Mouse (Mus musculus) kidney, embryonic 16.5 days (tissue): ENCODE measurements around the gene Prr36. TPM values are rescaled to one million over a fixed set of nuclear protein-coding genes. Genes with fewer than 3 reads are reported as not detected.

Experiments used
- ATAC-seq: fragments of 200-750 bp; cut with Nextera tagmentation; 2 replicates; pipeline ENCODE4 v1.8.0; 2017; ENCODE audit warnings: moderate TSS enrichment; ENCODE audit not compliant: low FRiP score, low TSS enrichment
- H3K27ac ChIP-seq: fragments of 300-500 bp; sonication (generic); 2 replicates; pipeline ENCODE4 v1.5.1; 2014; ENCODE audit warnings: low read length
- H3K27me3 ChIP-seq: fragments of 300-500 bp; sonication (generic); 2 replicates; pipeline ENCODE4 v1.6.1; 2014; ENCODE audit warnings: low read length, control low read depth, mixed read lengths; ENCODE audit not compliant: insufficient read depth
- H3K36me3 ChIP-seq: fragments of 300-500 bp; sonication (generic); 2 replicates; pipeline ENCODE4 v1.6.1; 2014; ENCODE audit warnings: low read length, control low read depth, mixed read lengths; ENCODE audit not compliant: insufficient read depth
- H3K4me1 ChIP-seq: fragments of 300-500 bp; sonication (generic); 2 replicates; pipeline ENCODE4 v1.6.1; 2014; ENCODE audit warnings: low read length, control low read depth, mixed read lengths; ENCODE audit not compliant: insufficient read depth
- H3K4me2 ChIP-seq: fragments of 300-500 bp; sonication (generic); replicated peaks from 2 replicates; pipeline ENCODE4 v1.6.1; 2014; ENCODE audit warnings: low read depth, low read length
- H3K4me3 ChIP-seq: fragments of 300-500 bp; sonication (generic); 2 replicates; pipeline ENCODE4 v1.5.1; 2014; ENCODE audit warnings: mild to moderate bottlenecking, low read length
- H3K9ac ChIP-seq: fragments of 300-500 bp; sonication (generic); replicated peaks from 2 replicates; pipeline ENCODE4 v1.6.1; 2014; ENCODE audit warnings: low read length
- H3K9me3 ChIP-seq: fragments of 300-500 bp; sonication (generic); 2 replicates; pipeline ENCODE4 v1.6.1; 2016; ENCODE audit warnings: low read length, control low read depth
- WGBS: fragments of 180-500 bp; shearing (Covaris S2); extraction: QIAGEN DNeasy Blood & Tissue Kit; methylation state at CpG from one replicate; pipeline ENCODE4 v1.1.7; 2014; 5-methylcytosine and 5-hydroxymethylcytosine counted together
- polyA plus RNA-seq: library from polyadenylated mRNA; unstranded; fragments of >200 nt; fragmentation: Nextera tagmentation; extraction: Ambion mirVana; gene quantifications from 2 replicates; pipeline ENCODE4 v1.2.1, GENCODE M21; 2015

Gene Prr36
- polyA plus RNA-seq, result 4.7 TPM in 2 replicates

DNA sequence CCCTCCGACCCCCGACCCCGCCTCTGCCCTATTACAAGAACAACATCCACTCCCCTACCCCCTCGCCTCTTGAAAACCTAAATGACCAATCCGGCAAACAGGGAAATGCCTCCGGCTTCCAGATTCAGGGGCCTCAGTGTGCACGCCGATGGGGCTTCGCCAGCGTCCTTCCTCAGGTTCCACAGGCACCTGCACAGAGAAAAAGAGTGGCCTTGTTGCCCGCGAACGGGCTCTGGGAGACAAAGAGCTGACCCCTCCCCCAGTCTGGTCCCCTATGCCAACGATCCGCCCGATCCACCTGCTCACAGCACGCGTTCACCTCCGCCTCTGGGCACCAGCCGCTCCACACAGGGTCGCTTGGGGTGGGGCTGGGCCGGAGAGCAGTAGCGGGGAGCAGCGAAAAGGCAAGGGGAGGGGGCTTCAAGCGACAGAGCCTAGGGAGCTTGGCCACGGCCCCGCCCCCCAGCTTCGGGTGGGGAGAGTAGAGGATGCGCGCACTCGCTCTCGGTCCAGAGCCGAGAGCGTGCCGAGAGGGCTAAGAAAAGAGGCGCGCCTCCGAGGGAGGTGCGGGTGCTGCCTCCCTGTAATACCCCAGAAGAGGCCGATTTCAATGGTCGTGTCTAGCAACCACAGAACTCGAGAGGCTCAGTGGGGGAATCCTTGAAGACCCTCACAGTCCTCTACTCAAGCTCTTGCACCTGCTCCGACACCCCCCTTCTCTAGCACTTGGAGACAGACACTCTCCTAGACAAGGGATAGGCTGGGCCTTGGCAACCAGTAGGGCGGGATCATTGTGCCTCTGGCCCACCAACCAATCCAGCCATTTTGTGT lies at the start of gene Prr36:
TSS of gene Prr36 (minus strand) at position 669 of the 831 bp plus-strand sequence.
- H3K27me3 ChIP-seq, result peaks cover 39% of the 10 kb centered on the region
- H3K27ac ChIP-seq, result no peak within 1 kb of the TSS
- WGBS, result 2% methylated on average over 44 of the region's 44 CpGs
- peak within 1 kb of the TSS; percentile 64 for H3K9ac ChIP-seq
- no peaks in the 10 kb centered on the region for H3K9me3 ChIP-seq
- ATAC-seq, result peak; percentile 60
- peak within 1 kb of the TSS; percentile 66 for H3K4me2 ChIP-seq
- no peaks in the 10 kb centered on the region for H3K36me3 ChIP-seq
- H3K4me1 ChIP-seq, result peaks cover 30% of the 10 kb centered on the region
- H3K4me3 ChIP-seq, result peak within 1 kb of the TSS; percentile 46

DNA sequence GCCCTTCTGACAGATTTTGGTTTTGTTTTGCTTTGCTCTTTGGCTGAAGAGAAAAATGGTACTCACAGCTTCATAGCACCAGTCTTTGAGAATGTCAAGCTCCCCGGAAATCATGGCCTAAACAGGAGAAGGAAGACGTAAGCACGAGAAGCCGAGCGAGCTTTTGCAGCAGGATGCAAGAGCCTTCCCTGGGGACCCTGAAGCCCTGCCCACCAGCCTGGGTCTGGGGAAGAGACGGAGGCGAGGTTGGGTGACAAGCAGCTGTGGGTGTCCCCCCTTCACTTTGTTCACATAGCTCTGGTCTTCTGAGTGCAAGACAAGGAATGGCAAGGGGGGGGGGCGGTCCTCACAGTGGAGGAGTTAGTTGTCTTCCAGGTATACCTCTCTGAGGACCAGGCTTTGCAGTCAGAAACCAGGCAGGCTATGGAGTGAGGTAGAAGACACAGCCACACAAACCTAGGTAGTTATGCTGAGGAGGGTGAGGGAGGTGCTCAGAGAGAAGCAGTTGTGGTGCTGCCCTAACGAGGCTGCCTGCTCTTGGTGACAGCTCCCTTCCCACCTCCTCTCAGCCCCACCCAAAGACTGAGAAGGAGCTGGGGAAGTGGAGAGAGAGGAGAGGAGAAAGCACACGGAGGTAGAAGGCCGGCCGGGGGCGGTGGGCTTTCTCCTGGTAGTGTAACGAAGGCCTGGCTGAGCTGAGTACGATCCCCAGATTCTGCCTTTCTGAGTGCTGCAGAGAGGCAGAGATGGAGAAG lies 48.1 kb upstream of the Prr36 start:
- 91% methylated on average over 15 of the region's 15 CpGs for WGBS
- no peaks in the 10 kb centered on the region for H3K9me3 ChIP-seq
- H3K27ac ChIP-seq, result no peak overlapping the region

DNA sequence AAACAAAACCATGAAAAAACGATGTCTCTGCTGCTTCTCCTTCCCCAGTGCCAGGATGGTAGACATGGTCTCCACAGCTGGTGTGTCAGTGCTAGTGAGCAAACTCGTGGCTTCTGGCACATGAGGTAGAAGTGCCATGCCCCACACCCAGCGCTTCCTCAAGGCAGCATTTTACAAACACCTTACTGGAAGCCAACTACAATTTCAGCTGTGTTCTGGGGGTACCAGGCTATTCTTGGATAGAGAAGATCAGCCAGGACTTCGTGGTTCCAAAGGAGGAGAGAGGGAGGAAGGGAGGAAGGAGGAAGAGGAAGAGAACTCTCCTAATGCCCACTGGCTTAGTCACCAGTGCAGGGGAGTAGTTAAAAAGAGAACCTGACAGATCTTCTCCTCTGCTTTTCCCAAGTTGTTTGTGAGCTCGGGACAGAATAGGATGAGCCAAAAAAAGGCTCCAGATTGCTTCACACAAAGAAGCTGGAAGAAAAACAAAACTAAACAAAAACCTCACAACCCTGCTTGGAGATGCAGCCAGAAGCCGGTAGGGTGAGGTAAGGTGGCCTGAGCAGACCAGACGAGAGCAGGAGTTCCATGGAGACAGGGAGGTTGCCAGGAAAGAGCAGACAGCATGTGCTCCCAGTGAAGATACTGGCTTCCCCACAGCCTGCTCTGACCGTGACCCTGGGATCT lies 46.0 kb upstream of the Prr36 start:
- Histone ChIP-seq H3K9me3 (no peaks in the 10 kb centered on the region), H3K27ac (no peak overlapping the region), H3K9ac (no peak overlapping the region), H3K4me3 (no peak overlapping the region), H3K4me1 (peaks cover 7% of the 10 kb centered on the region; the same call in 1 of the 2 replicates), H3K36me3 (peaks cover 77% of the 10 kb centered on the region), H3K4me2 (no peak overlapping the region), H3K27me3 (no peaks in the 10 kb centered on the region)
- ATAC-seq, result no peak
- 85% methylated on average over 8 of the region's 8 CpGs for WGBS

More for the DNA sequence above, 48.1 kb upstream of the Prr36 start:
- H3K4me2 ChIP-seq, result no peak overlapping the region
- H3K9ac ChIP-seq, result no peak overlapping the region
- no peaks in the 10 kb centered on the region for H3K27me3 ChIP-seq
- no peak for ATAC-seq
- no peaks in the 10 kb centered on the region for H3K4me1 ChIP-seq
- no peak overlapping the region for H3K4me3 ChIP-seq
- H3K36me3 ChIP-seq, result peaks cover 85% of the 10 kb centered on the region

DNA sequence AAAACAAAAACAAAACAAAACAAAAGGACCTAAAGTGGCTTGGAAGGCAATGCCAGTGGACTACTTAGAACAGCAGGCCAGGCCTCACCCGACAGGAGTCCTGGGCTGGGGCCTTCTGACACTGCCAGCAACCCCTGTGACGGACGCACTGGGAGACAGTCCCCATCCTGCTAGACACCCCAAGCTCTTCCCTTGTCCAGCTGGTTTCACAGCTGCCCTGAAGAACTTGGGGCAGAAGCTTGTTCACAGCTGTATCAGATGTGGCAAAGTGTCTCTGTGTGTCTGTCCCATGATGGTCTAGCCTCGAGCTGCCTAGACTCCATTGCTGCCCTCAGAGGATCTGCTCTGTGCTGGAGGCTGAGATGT lies 42.5 kb upstream of the Prr36 start:
- H3K27ac ChIP-seq, result peak overlapping the region; percentile 61
- peak overlapping the region; percentile 49; the same call in 1 of the 2 replicates for H3K9ac ChIP-seq
- H3K9me3 ChIP-seq, result no peaks in the 10 kb centered on the region
- 81% methylated on average over 4 of the region's 4 CpGs for WGBS
- no peaks in the 10 kb centered on the region for H3K27me3 ChIP-seq
- H3K4me2 ChIP-seq, result no peak overlapping the region
- H3K4me3 ChIP-seq, result no peak overlapping the region
- peaks cover 20% of the 10 kb centered on the region for H3K4me1 ChIP-seq
- peaks cover 67% of the 10 kb centered on the region for H3K36me3 ChIP-seq
- ATAC-seq, result no peak

DNA sequence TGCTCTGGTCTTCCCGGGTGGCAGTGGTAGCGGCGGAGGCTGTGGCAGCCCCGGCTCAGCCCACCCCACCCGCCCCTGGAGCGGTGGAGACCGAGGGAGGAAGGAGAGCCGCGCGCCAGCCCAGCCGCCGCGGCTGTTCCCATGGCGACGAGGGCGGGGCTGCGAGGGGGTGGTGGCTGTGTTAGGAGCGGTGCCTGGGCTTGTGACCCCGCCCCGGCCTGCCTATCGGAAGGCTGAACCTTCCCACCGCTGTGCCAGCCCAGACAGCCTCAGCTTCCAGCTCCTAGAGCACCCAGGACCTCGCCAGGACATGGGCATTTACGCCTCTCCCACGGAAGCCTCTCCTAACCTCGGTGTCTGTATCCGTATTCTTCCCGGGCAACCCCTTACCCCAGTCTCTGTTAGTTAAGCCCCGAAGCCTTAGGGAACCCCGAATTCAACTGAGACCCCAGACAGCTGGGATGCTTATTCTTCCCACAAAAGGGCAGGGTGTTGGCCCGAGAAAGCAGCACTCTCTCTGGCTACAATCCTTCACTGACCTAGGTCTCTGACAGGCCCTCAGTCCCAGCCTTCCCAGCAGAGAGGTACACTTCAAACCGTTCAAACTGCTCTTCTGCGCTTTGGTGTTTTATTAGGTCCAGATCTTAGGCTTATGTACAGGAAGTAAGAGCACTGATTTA lies 42.0 kb upstream of the Prr36 start, which contains the start of gene Ctxn1:
TSS of gene Ctxn1 (minus strand) at position 150 of the 680 bp plus-strand sequence.
- Histone ChIP-seq H3K27me3 (no peaks in the 10 kb centered on the region), H3K9ac (peak within 1 kb of the TSS; percentile 89), H3K36me3 (peaks cover 65% of the 10 kb centered on the region), H3K4me1 (peaks cover 23% of the 10 kb centered on the region), H3K4me2 (peak within 1 kb of the TSS; percentile 91), H3K9me3 (no peaks in the 10 kb centered on the region), H3K4me3 (peak within 1 kb of the TSS; percentile 86), H3K27ac (peak within 1 kb of the TSS; percentile 70)
- WGBS, result 4% methylated on average over 31 of the region's 33 CpGs
- peak; percentile 92 for ATAC-seq

DNA sequence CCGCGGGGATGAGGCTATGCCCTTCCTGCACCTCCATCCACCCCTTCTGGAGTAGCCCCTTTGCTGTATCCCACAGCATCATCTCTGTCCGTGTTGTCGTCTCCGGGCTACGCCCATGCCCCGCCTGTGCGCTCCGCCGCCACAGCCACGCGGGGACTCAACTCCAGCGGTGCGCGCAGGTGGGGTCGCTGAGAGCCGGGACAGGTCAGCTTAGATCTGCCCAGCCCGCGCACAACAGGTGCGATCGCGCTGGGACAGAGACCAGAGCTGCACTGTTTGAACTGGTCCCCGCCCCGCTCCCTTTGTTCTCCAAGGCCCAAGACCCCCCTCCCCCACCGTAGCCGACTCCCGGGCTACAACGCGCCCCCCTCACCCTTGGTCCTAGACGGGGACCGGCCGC lies 41.4 kb upstream of the Prr36 start:
- Histone ChIP-seq H3K27ac (peak overlapping the region; percentile 70), H3K27me3 (no peaks in the 10 kb centered on the region), H3K36me3 (peaks cover 60% of the 10 kb centered on the region), H3K9me3 (no peaks in the 10 kb centered on the region), H3K4me1 (peaks cover 28% of the 10 kb centered on the region), H3K4me3 (peak overlapping the region; percentile 86), H3K4me2 (peak overlapping the region; percentile 91), H3K9ac (peak overlapping the region; percentile 89)
- ATAC-seq, result peak; percentile 66
- under 1% methylated on average over 32 of the region's 32 CpGs for WGBS

DNA sequence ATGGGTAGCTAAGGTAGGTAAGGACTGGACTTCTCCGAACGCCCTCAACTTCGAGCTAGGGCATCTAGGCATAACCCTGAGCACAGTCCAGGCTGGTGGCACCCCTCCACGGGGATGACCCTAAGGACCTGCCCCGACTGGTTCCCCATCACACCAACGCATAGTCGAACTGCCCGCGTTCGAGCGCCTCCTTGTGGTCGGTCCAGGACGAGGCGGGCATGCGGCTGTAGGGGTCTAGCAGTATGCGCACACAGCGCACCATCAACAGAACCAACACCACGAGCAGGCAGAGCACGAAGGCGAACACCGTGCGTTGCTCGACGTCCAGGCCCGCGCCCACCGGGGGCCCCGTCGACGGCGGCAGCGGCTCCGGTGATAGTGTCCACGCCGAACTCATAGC lies 41.0 kb upstream of the Prr36 start:
- Histone ChIP-seq H3K27me3 (no peaks in the 10 kb centered on the region), H3K4me2 (peak overlapping the region; percentile 91), H3K9ac (peak overlapping the region; percentile 89), H3K9me3 (no peaks in the 10 kb centered on the region), H3K4me1 (peaks cover 31% of the 10 kb centered on the region), H3K4me3 (peak overlapping the region; percentile 86), H3K36me3 (peaks cover 60% of the 10 kb centered on the region), H3K27ac (peak overlapping the region; percentile 70; the same call in 1 of the 2 replicates)
- peak; percentile 50 for ATAC-seq
- WGBS, result 3% methylated on average over 35 of the region's 35 CpGs

DNA sequence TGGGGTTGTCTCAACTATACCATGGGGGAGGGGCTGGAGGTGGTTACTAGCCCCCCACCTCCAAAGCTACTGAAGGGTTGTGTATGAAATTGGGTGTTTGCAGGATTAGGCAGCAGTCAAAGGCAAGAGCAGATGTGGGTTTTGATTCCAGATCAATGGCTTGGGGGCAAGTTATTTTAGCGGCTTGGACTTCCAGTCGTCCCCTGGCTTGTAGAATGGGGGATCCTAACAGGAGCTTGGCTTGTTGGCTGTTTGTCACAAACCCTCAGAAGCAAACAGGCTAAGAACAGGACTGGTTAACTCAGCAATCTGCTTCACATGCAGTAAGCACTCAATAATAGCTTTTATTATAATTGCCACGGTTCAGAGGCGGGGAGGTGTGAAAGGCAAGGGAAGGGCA lies 40.1 kb upstream of the Prr36 start:
- H3K9me3 ChIP-seq, result no peaks in the 10 kb centered on the region
- WGBS, result 80% methylated on average over 4 of the region's 4 CpGs
- ATAC-seq, result no peak
- H3K4me1 ChIP-seq, result peaks cover 34% of the 10 kb centered on the region
- no peaks in the 10 kb centered on the region for H3K27me3 ChIP-seq
- peak overlapping the region; percentile 89; the same call in 1 of the 2 replicates for H3K9ac ChIP-seq
- H3K27ac ChIP-seq, result no peak overlapping the region
- peak overlapping the region; percentile 91 for H3K4me2 ChIP-seq
- peaks cover 53% of the 10 kb centered on the region for H3K36me3 ChIP-seq
- peak overlapping the region; percentile 86 for H3K4me3 ChIP-seq

DNA sequence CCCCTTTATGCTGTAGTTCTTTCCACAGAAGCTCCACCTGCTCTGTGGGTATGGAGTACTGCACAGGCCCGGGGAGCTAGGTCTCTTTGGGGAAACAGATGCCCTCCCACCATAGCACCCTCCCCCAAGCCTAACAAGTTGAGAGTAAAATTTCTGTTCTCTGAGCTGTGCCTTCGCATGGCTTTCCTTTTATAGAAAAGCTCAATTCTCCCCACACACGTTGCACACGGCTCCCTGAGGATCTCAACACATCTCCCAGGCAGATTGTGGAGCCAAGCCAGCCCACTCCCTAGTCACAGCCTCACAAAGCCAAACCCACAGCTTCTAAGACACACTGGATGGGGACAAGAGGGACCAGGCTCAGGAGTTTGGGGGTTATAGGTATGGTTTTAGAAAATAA lies 39.7 kb upstream of the Prr36 start:
- H3K36me3 ChIP-seq, result peaks cover 50% of the 10 kb centered on the region
- no peak overlapping the region for H3K27ac ChIP-seq
- ATAC-seq, result no peak
- H3K27me3 ChIP-seq, result no peaks in the 10 kb centered on the region
- H3K4me1 ChIP-seq, result peaks cover 34% of the 10 kb centered on the region
- no peaks in the 10 kb centered on the region for H3K9me3 ChIP-seq
- H3K4me3 ChIP-seq, result no peak overlapping the region
- H3K9ac ChIP-seq, result no peak overlapping the region
- H3K4me2 ChIP-seq, result no peak overlapping the region
- 46% methylated on average over 4 of the region's 4 CpGs for WGBS
